Mouse (Mus musculus) liver, adult (tissue): Measurements from ENCODE around the gene Cenpm.

ENCODE experiments used
- GATA4 ChIP-seq: IDR thresholded peaks from 2 replicates; pipeline ENCODE4 v1.6.1; 2014; ENCODE audit warnings: mild to moderate bottlenecking, low read length; ENCODE audit not compliant: insufficient replicate concordance

Gene Cenpm

GRCm38 (mm10) chr15:82223657-82224601 is 20.6 kb downstream of the Cenpm start, which contains the start of gene Tnfrsf13c:
Gene Tnfrsf13c (minus strand): TSS chr15:82224369.
- no peak for TF ChIP-seq GATA4

GRCm38 (mm10) chr15:82223251-82223650 is 21.3 kb downstream of the Cenpm start:
- TF ChIP-seq GATA4: no peak

GRCm38 (mm10) chr15:82221104-82221860 is 23.3 kb downstream of the Cenpm start:
- no peak for TF ChIP-seq GATA4

GRCm38 (mm10) chr15:82220003-82220675 is 24.4 kb downstream of the Cenpm start:
- no peak for TF ChIP-seq GATA4

GRCm38 (mm10) chr15:82218778-82219666 is 25.5 kb downstream of the Cenpm start:
- no peak for TF ChIP-seq GATA4

GRCm38 (mm10) chr15:82217980-82218379 is 26.6 kb downstream of the Cenpm start:
- TF ChIP-seq GATA4: no peak

- TF ChIP-seq GATA4: no peak
Observed at GRCm38 (mm10) chr15:82217039-82217438, 27.5 kb downstream of the Cenpm start.

- no peak for TF ChIP-seq GATA4
Observed at GRCm38 (mm10) chr15:82216142-82216827, 28.3 kb downstream of the Cenpm start.

- TF ChIP-seq GATA4: no peak
Observed at GRCm38 (mm10) chr15:82215332-82216046, 29.1 kb downstream of the Cenpm start.

- TF ChIP-seq GATA4: no peak
Observed at GRCm38 (mm10) chr15:82213222-82213621, 31.3 kb downstream of the Cenpm start.

GRCm38 (mm10) chr15:82212752-82213063 is 31.8 kb downstream of the Cenpm start, which contains the start of gene Shisa8:
Gene Shisa8 (minus strand): TSS chr15:82212815.
- TF ChIP-seq GATA4: no peak

- TF ChIP-seq GATA4: no peak
Observed at GRCm38 (mm10) chr15:82211911-82212751, 32.4 kb downstream of the Cenpm start.

GRCm38 (mm10) chr15:82211281-82211680 is 33.3 kb downstream of the Cenpm start:
- TF ChIP-seq GATA4: no peak

GRCm38 (mm10) chr15:82210801-82211200 is 33.7 kb downstream of the Cenpm start:
- TF ChIP-seq GATA4: no peak
